Mouse (Mus musculus): ENCODE measurements around the gene Cdhr2.
A peak's percentile ranks its signal among the peaks of the same experiment; 100 is the strongest.

Gene Cdhr2

DNA sequence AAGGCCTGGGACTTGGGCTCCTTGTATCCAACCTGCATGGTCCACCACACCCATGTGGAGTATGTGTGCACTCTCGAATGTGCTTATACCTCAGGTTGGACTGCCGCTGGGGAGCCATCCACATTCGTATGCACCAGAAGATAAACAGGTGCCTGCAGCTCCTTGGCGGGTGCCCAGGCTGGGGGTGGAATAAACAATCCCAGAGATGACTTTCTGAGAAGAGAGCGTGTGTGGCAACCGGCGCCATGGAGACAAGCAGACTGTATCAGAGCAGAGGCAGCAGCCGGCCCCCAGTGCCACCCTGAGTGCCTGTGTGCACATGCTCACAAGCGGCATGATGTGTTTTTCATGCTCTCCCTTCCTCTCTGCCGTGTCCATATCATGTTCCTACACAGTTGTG lies 51.4 kb downstream of the Cdhr2 start:
- no peak for DNase-seq (ENCODE audit: low read depth, low spot score)
- no peaks in the 10 kb centered on the region; the same call in 1 of the 2 replicates for H3K27me3 ChIP-seq (ENCODE audit: control insufficient read depth, insufficient read depth, low read length, poor library complexity, severe bottlenecking)
- no peaks in the 10 kb centered on the region for H3K36me3 ChIP-seq (ENCODE audit: control insufficient read depth, insufficient read depth, low read length, poor library complexity, severe bottlenecking)

DNA sequence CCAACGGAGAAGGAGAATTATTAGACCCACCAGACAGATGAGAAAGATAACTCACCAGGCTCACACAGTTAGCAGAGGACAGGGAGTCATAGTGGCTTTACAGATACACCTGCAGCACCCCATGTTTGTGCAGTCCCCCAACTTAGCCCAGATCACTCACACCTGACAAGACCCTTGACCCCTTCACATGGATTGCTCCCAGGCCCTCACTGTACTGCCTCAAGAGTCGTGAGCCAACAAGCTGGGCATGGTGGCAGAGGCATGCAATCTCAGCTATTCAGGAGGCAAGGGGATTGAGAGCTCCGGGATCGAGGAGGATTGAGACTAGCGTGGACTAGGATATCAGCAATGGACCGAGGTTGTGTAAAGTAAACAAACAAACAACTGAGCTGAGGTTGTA lies 52.5 kb downstream of the Cdhr2 start:
- DNase-seq (ENCODE audit: low read depth, low spot score) = no peak
- Histone ChIP-seq H3K36me3 (ENCODE audit: control insufficient read depth, insufficient read depth, low read length, poor library complexity, severe bottlenecking) (no peaks in the 10 kb centered on the region), H3K27me3 (ENCODE audit: control insufficient read depth, insufficient read depth, low read length, poor library complexity, severe bottlenecking) (no peaks in the 10 kb centered on the region)

DNA sequence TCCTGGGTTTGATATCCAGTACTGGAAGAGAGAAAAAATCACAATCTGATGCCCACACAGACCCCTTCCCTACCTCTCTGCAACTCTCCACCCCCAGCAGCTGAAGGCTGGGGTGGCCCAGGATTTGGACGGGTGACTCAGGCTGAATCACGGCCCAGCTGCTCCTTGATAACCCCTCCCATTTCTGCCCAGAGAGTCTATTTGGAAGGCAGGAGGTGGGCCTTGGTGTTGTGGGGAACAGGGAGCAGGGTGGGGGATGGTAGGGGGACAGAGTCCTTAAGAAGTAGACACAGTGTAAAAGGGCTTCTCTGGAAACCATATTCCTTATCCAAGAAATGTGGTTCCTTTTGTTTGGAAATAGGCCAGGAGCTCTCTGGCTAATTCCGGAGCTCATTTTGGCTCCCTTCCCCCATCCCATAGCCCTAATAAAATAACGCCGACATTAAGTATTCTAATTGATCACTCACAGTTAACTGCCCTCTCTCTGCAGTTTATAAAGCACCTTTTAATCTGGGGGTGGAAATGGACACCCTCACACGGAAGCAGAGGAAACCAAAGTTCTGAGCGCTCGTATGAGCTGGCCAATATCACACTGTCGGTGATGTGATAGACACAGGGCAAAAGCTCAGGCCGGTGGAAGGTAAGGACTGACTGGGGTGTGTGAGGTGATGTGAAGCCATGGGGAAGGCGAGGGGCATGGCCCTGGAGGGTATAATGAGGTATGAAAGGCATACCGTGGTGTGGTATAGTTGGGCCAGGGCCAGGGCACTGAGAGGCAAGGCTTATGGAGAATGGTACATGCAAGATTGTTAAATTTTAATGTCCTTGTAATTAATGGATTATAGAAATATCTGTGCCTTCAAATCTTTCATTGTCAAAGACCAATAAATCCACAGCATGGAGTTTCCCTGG lies 53.2 kb downstream of the Cdhr2 start:
- Histone ChIP-seq H3K27me3 (ENCODE audit: control insufficient read depth, insufficient read depth, low read length, poor library complexity, severe bottlenecking) (no peaks in the 10 kb centered on the region), H3K36me3 (ENCODE audit: control insufficient read depth, insufficient read depth, low read length, poor library complexity, severe bottlenecking) (no peaks in the 10 kb centered on the region)
- DNase-seq (ENCODE audit: low read depth, low spot score) = no peak

DNA sequence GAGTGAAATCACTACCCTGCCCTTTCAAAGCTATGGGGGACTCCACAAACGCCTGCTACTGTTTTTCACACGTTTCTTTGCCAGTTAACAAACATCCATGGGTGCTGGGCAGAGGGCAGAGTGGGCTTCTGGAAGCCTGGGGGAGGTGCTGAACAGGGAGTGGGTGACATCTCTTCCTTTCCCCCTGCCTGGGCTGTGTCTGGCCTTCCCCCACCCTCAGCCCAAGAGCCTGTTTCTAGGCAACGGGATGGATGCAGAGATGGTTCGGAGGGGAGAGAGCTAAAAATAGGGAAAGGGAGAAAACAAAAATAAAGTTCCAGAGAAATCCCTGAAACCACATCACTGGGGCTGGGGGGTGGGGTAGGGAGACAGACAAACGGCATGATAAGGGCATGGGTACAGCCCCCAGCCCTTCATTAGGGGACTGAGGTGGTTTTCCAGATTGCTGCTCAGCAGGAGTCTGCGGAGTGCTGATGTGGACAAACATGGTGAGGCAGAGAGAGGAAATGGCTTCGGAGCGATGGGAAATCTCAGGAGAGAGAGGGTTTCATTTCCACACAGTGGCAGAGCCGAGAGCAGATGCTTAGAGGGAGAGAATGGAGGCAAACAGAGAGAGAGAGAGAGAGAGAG lies 54.1 kb downstream of the Cdhr2 start:
- Histone ChIP-seq H3K36me3 (ENCODE audit: control insufficient read depth, insufficient read depth, low read length, poor library complexity, severe bottlenecking) (no peaks in the 10 kb centered on the region), H3K27me3 (ENCODE audit: control insufficient read depth, insufficient read depth, low read length, poor library complexity, severe bottlenecking) (no peaks in the 10 kb centered on the region)
- DNase-seq (ENCODE audit: low read depth, low spot score) = no peak

DNA sequence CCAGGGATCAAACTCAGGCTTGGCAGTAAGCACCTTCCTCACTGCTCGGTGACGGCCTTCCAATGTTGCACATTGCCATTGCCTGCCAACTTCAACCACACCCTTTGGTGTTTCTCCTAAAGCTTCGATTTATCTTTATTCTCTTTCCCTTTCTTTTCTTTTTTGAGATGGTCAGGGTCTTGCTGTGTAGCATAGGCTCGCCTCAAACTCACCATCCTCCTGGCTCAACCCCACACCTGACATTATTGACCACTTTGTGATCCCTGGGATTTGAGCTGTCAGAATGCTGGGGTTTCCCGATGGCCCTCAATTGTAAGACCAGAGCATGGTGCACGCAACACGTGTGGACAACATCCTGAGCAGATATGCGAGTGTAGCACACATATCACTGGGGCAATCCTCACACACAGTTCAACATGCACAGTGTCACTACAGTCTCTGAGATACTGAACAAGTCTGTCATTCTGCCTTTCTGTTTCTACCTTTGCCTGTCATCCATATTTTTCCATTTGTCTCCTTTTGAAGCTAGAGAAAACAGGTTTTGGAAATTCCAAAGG lies 55.0 kb downstream of the Cdhr2 start:
- H3K36me3 ChIP-seq (ENCODE audit: control insufficient read depth, insufficient read depth, low read length, poor library complexity, severe bottlenecking) = no peaks in the 10 kb centered on the region
- DNase-seq (ENCODE audit: low read depth, low spot score) = no peak
- H3K27me3 ChIP-seq (ENCODE audit: control insufficient read depth, insufficient read depth, low read length, poor library complexity, severe bottlenecking) = no peaks in the 10 kb centered on the region

DNA sequence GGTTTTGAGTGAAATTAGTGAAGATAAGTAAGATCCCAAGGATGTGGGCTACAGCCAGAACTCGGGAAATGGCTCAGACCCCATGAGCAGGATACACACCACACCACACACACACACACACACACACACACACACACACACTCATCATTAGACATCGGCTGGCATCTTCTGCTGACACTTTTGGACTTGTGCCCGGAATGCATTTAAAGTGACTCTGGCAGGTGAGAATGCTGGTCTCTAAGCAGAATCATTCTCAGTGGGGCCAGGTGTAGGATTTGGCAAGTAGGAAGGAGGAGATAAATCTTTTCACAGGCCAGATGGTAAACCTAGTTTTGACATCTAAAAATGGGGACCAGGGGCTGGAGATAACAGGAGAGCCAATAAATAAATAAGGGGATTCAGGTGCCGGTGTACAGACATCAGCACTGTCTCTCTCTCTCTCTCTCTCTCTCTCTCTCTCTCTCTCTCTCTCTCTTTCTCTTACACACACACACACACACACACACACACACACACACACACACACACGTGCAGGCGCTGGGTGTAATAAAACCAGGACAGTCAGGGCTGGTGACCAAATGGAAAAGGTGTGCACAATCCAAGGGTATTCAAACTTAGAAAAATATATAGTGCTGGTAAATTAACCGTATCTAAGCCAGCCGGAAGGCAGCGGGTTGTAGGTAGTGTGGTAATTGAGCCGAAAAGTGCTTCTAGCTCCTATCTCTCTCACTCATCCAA lies 56.0 kb downstream of the Cdhr2 start:
- Histone ChIP-seq H3K27me3 (ENCODE audit: control insufficient read depth, insufficient read depth, low read length, poor library complexity, severe bottlenecking) (no peaks in the 10 kb centered on the region), H3K36me3 (ENCODE audit: control insufficient read depth, insufficient read depth, low read length, poor library complexity, severe bottlenecking) (no peaks in the 10 kb centered on the region)
- DNase-seq (ENCODE audit: low read depth, low spot score) = no peak

DNA sequence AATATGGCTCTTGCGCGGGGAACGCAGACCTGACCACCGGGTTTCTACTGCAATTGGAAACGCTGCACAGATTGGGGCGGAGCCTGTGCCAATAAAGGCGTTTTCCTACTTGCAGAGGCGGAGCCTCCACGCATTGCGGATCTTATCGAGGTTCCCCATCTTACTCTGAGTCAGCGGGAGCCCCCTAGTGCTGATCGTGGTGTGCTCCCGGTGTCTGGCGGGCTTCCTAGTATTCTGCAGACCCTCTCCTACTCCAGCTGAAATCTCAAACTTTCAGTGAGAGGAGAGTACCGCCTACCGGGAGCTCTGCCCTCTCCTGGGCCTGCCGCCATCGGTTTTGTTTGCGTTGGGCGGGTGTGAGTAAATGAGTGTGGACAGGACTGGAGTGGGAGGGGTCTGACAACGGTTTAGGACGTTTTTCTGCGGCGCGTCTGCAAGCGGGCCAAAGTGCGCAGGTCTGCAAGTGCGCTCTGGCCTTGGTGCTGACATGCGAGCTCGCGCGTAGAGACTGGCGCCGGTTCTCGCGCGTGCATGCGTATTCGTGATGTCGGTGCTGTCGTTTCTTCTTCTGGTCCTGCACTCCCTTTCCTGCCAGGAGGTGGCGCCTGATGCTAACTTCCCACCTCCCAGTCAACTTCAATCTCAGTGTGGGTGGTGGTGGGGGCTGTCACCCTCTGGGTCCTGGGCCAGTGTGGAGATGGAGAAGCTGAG lies 56.9 kb downstream of the Cdhr2 start:
- H3K36me3 ChIP-seq (ENCODE audit: control insufficient read depth, insufficient read depth, low read length, poor library complexity, severe bottlenecking) = no peaks in the 10 kb centered on the region
- no peaks in the 10 kb centered on the region for H3K27me3 ChIP-seq (ENCODE audit: control insufficient read depth, insufficient read depth, low read length, poor library complexity, severe bottlenecking)
- peak; percentile 78 for DNase-seq (ENCODE audit: low read depth, low spot score)

DNA sequence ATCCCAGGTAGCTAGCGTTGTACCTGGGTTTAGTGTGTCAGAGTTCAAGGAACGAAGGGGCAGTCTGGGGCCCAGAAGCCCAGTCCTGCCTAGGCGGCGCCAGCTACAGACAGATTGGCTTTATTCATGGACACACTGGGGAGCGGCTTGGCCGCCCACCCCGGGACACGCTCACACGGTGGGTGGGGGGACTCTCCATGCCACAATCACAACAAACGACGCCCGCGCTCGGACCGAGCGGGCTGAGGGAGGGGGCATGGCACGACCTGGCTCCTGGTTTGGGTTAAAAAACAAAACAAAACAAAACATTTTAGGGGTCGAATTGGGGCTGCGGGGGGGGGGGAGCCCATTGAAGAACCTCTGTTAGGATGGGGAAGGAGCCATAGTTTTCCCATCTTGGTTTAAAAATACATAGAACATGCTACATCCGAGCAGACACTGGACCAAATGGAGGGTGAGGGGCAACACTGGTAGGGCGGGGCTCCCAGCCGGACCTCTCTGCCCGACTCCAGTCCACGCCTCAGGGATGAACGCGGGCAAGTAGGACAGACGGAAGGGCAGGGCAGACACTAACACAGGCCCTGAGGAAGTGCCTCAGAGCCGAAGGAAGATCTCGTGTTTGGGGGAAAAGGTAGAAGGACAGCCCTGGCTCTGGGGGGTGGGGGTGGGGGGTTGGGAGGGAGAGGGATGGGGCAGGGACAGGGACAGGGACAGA lies 57.7 kb downstream of the Cdhr2 start:
- DNase-seq (ENCODE audit: low read depth, low spot score) = no peak
- Histone ChIP-seq H3K36me3 (ENCODE audit: control insufficient read depth, insufficient read depth, low read length, poor library complexity, severe bottlenecking) (no peaks in the 10 kb centered on the region), H3K27me3 (ENCODE audit: control insufficient read depth, insufficient read depth, low read length, poor library complexity, severe bottlenecking) (no peaks in the 10 kb centered on the region)

DNA sequence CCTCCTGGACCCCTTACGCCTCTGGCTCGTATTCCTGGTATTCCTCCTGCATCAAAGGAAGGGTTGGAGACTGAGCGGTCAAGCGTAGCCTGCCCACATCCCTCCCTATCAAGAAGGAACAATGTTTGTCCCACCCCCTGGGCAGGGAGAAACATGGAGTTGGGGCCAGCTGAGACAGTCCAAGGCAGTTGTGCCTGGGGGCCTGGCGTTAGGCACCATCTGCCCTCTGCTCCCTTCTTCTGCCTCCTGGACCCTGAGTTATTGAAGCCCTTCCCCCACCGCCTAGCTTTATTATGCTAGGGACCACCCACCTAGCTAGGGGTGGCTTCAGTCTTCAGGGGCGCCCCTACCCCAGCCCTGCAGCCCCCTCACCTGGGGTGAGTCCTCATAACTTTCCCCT lies 58.2 kb downstream of the Cdhr2 start:
- Histone ChIP-seq H3K27me3 (ENCODE audit: control insufficient read depth, insufficient read depth, low read length, poor library complexity, severe bottlenecking) (no peaks in the 10 kb centered on the region), H3K36me3 (ENCODE audit: control insufficient read depth, insufficient read depth, low read length, poor library complexity, severe bottlenecking) (no peaks in the 10 kb centered on the region)
- no peak for DNase-seq (ENCODE audit: low read depth, low spot score)

DNA sequence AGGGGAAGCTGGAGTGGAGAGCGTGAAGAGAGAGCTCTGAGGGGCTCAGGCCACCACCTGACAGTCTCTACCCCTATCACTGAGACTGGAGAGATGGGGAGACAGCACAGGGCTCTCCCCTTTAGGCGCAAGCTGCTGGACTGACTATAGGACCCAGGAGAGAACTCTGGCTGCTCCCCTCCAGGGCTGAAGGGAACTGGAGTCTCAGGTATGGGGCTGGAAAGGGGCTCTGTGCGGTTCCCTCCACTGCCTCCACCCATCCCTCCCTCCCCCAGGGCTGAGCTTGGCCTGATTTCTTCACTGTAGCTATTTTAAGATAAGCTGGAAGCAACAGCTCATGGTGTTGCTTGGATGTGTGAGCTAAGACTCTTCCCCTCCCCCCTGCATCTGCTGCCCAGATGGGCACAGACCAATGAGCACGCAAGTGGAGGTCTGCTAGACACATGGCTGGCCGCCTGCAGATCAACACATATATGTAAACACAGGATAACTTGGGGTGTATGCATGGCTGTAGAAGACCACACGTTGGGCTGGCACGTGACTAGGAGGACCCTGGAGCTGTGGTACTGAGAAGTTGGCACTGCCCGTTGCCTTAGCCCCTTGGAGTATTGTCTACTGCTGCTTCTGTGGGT lies 59.0 kb downstream of the Cdhr2 start:
- Histone ChIP-seq H3K27me3 (ENCODE audit: control insufficient read depth, insufficient read depth, low read length, poor library complexity, severe bottlenecking) (no peaks in the 10 kb centered on the region), H3K36me3 (ENCODE audit: control insufficient read depth, insufficient read depth, low read length, poor library complexity, severe bottlenecking) (no peaks in the 10 kb centered on the region)
- DNase-seq (ENCODE audit: low read depth, low spot score) = no peak

DNA sequence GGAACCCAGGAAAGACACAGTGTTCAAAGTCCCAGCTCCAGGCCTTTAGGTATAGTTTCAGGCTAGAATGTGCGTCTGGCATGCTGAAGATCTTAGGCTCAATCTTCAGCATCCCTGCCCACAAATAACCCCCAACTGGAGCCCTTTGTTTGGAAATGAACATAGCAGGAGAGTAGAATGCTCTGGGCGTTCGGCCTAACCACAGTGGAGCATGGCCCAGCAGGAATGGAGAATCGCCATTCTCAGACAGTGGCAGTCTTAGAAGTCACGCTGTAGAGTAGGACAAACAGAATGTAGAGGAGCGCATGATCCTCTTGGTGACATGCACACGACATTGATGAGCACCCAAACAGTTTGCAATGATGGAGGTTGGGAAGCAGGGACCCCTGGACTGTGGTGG lies 59.6 kb downstream of the Cdhr2 start:
- no peak for DNase-seq (ENCODE audit: low read depth, low spot score)
- Histone ChIP-seq H3K27me3 (ENCODE audit: control insufficient read depth, insufficient read depth, low read length, poor library complexity, severe bottlenecking) (no peaks in the 10 kb centered on the region), H3K36me3 (ENCODE audit: control insufficient read depth, insufficient read depth, low read length, poor library complexity, severe bottlenecking) (no peaks in the 10 kb centered on the region)

DNA sequence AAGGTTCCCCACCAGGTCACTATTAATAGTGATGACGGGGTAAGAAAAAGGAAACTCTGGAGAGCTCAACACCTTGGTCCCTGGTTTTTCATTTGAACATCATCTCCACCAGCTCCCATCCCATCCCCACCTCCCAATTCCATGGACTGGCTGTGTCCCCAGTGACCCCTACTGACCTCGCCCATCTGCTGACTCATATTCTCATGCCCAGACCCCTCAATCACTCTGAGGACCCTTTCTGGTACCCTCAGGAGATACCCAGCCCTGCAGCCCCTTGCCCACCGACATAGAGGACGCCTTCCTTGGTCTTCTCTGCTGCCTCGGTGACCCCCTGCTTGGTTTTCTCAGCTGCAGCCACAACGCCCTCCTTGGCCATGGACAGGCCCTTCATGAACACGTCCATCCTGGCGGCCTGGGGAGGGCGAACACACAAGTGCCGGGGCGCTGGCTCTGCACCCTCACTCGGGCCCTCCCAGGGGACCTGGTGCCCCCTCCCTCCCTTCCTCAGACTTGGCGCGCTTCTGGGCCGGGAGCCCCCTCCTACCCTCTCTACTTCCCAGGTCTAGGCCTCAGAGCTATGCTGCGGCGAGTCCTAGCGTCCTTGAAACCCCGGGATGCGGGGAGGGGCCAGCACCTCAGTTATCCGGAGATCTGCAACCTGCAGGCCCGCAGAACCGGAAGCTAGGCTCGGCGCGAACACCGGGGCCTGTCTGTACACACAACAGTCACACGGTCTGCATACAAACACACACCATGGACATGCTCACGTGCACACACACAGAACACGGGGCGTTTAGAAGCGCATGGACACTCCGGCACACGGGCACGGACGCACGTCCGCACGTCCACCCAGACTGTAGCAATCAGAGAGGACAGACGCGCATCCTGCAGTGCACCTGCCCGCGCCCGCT lies 64.3 kb downstream of the Cdhr2 start:
- Histone ChIP-seq H3K27me3 (ENCODE audit: control insufficient read depth, insufficient read depth, low read length, poor library complexity, severe bottlenecking) (no peaks in the 10 kb centered on the region), H3K36me3 (ENCODE audit: control insufficient read depth, insufficient read depth, low read length, poor library complexity, severe bottlenecking) (no peaks in the 10 kb centered on the region)
- peak; percentile 13 for DNase-seq (ENCODE audit: low read depth, low spot score)

Data from splenic B cell, adult 2 months (primary cell).